Mouse (Mus musculus) liver, embryonic 14.5 days (tissue): Measurements from ENCODE around the gene Tbce.

Experiments
- CTCF ChIP-seq: IDR thresholded peaks from 2 replicates; pipeline ENCODE4 v1.5.1; 2016; ENCODE audit warnings: antibody characterized with exemption, low read depth, control low read depth
- EP300 ChIP-seq: IDR thresholded peaks from 2 replicates; pipeline ENCODE4 v1.6.1; 2016; ENCODE audit warnings: antibody characterized with exemption, low read depth

DNA sequence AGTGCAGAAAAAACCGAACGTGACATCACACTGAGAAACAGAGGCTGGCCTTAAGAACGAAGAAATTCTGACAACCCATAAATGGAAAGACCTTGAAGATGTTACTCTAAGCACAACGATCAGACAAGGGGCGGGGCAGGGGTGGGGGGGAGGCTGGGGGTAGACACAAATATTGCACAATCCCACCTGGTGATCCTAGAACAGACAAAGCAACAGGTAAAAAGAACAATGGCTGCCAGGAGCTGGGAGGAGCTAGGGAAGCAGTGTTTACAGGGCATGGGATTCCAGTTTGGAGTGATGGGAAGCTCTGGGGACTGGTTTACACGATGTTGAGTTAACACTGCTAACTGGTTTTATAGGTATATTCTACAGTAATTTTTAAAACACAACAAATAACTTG is 23.8 kb downstream of the Tbce start:
- no peak for TF ChIP-seq CTCF
- no peak for TF ChIP-seq EP300
